Mouse (Mus musculus): ENCODE measurements at regions not wholly inside any gene's neighbourhood (a gene's known extent, or its start where the extent isn't known, plus 50 kb on each side); places are given as distances from the start of the nearest gene placed in this dataset.

DNA sequence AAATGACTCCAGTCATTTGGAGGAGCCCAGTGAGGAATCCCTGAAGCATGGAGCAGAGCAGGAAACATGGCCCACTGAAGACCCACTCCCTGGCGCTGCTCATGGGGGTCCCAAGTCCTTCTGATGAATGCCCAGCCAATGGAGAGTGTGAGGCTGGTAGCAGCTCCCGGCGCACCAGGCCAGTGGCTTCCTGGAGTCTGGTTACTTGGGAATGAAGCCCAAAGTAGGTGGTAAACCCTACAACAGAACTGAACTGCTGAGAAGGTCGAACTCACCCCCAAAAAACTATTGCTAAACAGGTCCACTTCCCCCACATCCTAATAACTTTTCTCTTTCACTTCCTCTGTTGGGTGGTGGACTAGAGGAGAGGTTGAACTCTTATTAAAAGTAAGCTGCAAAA, 183.3 kb upstream of the Pde3a start:
- no peak overlapping the region for H3K4me3 ChIP-seq (ENCODE audit: low read depth, low read length)
- H3K36me3 ChIP-seq (ENCODE audit: control insufficient read depth, insufficient read depth, low read length) = no peaks in the 10 kb centered on the region
- no peaks in the 10 kb centered on the region for H3K4me1 ChIP-seq (replicated peaks; ENCODE audit: control insufficient read depth, insufficient read depth)
- DNase-seq (ENCODE audit: low spot score) (no peak), ATAC-seq (ENCODE audit: low FRiP score, low TSS enrichment) (no peak)
- WGBS = 81% methylated on average over 4 of the region's 4 CpGs
- H3K9ac ChIP-seq (ENCODE audit: low read length) = no peak overlapping the region
- no peaks in the 10 kb centered on the region for H3K9me3 ChIP-seq (ENCODE audit: control insufficient read depth, low read length)
- H3K27me3 ChIP-seq (ENCODE audit: control insufficient read depth, insufficient read depth, low read length) = no peaks in the 10 kb centered on the region
- H3K27ac ChIP-seq (replicated peaks) = no peak overlapping the region
- H3K4me2 ChIP-seq (replicated peaks; ENCODE audit: low read depth) = no peak overlapping the region
- TF ChIP-seq CTCF (IDR thresholded peaks at IDR 0.05; ENCODE audit: low read depth) = no peak
- TF ChIP-seq EP300 (optimal IDR thresholded peaks at IDR 0.05) = no peak

GRCm38 (mm10) chr6:141068861-141069467, 180.1 kb upstream of the Pde3a start:
- no peak for ATAC-seq (ENCODE audit: low FRiP score, low TSS enrichment)
- Histone ChIP-seq H3K9me3 (ENCODE audit: control insufficient read depth, low read length) (no peaks in the 10 kb centered on the region), H3K9ac (ENCODE audit: low read length) (no peak overlapping the region), H3K4me3 (ENCODE audit: low read depth, low read length) (no peak overlapping the region), H3K36me3 (ENCODE audit: control insufficient read depth, insufficient read depth, low read length) (no peaks in the 10 kb centered on the region), H3K4me1 (replicated peaks; ENCODE audit: control insufficient read depth, insufficient read depth) (no peaks in the 10 kb centered on the region), H3K27me3 (ENCODE audit: control insufficient read depth, insufficient read depth, low read length) (no peaks in the 10 kb centered on the region), H3K27ac (replicated peaks) (no peak overlapping the region), H3K4me2 (replicated peaks; ENCODE audit: low read depth) (no peak overlapping the region)
- 84% methylated on average over 6 of the region's 6 CpGs for WGBS
- DNase-seq (ENCODE audit: low spot score) = no peak
- TF ChIP-seq EP300 (optimal IDR thresholded peaks at IDR 0.05) (no peak), CTCF (IDR thresholded peaks at IDR 0.05; ENCODE audit: low read depth) (no peak)

GRCm38 (mm10) chr6:141069896-141070295, 179.2 kb upstream of the Pde3a start:
- TF ChIP-seq CTCF (IDR thresholded peaks at IDR 0.05; ENCODE audit: low read depth) = no peak
- TF ChIP-seq EP300 (optimal IDR thresholded peaks at IDR 0.05) = no peak
- DNase-seq (ENCODE audit: low spot score) (no peak), ATAC-seq (ENCODE audit: low FRiP score, low TSS enrichment) (no peak)
- WGBS = 86% methylated on average over 6 of the region's 6 CpGs
- H3K36me3 ChIP-seq (ENCODE audit: control insufficient read depth, insufficient read depth, low read length) = no peaks in the 10 kb centered on the region
- H3K4me1 ChIP-seq (replicated peaks; ENCODE audit: control insufficient read depth, insufficient read depth) = no peaks in the 10 kb centered on the region
- no peaks in the 10 kb centered on the region for H3K9me3 ChIP-seq (ENCODE audit: control insufficient read depth, low read length)
- H3K4me2 ChIP-seq (replicated peaks; ENCODE audit: low read depth) = no peak overlapping the region
- H3K27me3 ChIP-seq (ENCODE audit: control insufficient read depth, insufficient read depth, low read length) = no peaks in the 10 kb centered on the region
- H3K27ac ChIP-seq (replicated peaks) = no peak overlapping the region
- no peak overlapping the region for H3K4me3 ChIP-seq (ENCODE audit: low read depth, low read length)
- H3K9ac ChIP-seq (ENCODE audit: low read length) = no peak overlapping the region

- DNase-seq (ENCODE audit: low spot score) (no peak), ATAC-seq (ENCODE audit: low FRiP score, low TSS enrichment) (no peak)
- TF ChIP-seq EP300 (optimal IDR thresholded peaks at IDR 0.05) (no peak), CTCF (IDR thresholded peaks at IDR 0.05; ENCODE audit: low read depth) (no peak)
- H3K4me2 ChIP-seq (replicated peaks; ENCODE audit: low read depth) = no peak overlapping the region
- H3K27me3 ChIP-seq (ENCODE audit: control insufficient read depth, insufficient read depth, low read length) = no peaks in the 10 kb centered on the region
- no peaks in the 10 kb centered on the region for H3K36me3 ChIP-seq (ENCODE audit: control insufficient read depth, insufficient read depth, low read length)
- H3K4me3 ChIP-seq (ENCODE audit: low read depth, low read length) = no peak overlapping the region
- H3K4me1 ChIP-seq (replicated peaks; ENCODE audit: control insufficient read depth, insufficient read depth) = no peaks in the 10 kb centered on the region
- 80% methylated on average over 2 of the region's 2 CpGs for WGBS
- no peak overlapping the region for H3K9ac ChIP-seq (ENCODE audit: low read length)
- H3K27ac ChIP-seq (replicated peaks) = no peak overlapping the region
- no peaks in the 10 kb centered on the region for H3K9me3 ChIP-seq (ENCODE audit: control insufficient read depth, low read length)
These were observed 177.6 kb upstream of the Pde3a start for GRCm38 (mm10) chr6:141071507-141071906.

- TF ChIP-seq EP300 (optimal IDR thresholded peaks at IDR 0.05) (no peak), CTCF (IDR thresholded peaks at IDR 0.05; ENCODE audit: low read depth) (no peak)
- Histone ChIP-seq H3K9ac (ENCODE audit: low read length) (no peak overlapping the region), H3K36me3 (ENCODE audit: control insufficient read depth, insufficient read depth, low read length) (no peaks in the 10 kb centered on the region), H3K4me2 (replicated peaks; ENCODE audit: low read depth) (no peak overlapping the region), H3K9me3 (ENCODE audit: control insufficient read depth, low read length) (no peaks in the 10 kb centered on the region), H3K27ac (replicated peaks) (no peak overlapping the region), H3K27me3 (ENCODE audit: control insufficient read depth, insufficient read depth, low read length) (no peaks in the 10 kb centered on the region), H3K4me1 (replicated peaks; ENCODE audit: control insufficient read depth, insufficient read depth) (no peaks in the 10 kb centered on the region), H3K4me3 (ENCODE audit: low read depth, low read length) (no peak overlapping the region)
- 26% methylated on average over 9 of the region's 9 CpGs for WGBS
- no peak for DNase-seq (ENCODE audit: low spot score)
- ATAC-seq (ENCODE audit: low FRiP score, low TSS enrichment) = peak; percentile 24; the same call in 1 of the 2 replicates
These were observed 157.8 kb upstream of the Pde3a start for GRCm38 (mm10) chr6:141091076-141091780.

GRCm38 (mm10) chr6:141091781-141092140, 157.3 kb upstream of the Pde3a start:
- no peaks in the 10 kb centered on the region for H3K9me3 ChIP-seq (ENCODE audit: control insufficient read depth, low read length)
- no peak for DNase-seq (ENCODE audit: low spot score)
- no peaks in the 10 kb centered on the region for H3K27me3 ChIP-seq (ENCODE audit: control insufficient read depth, insufficient read depth, low read length)
- peak; percentile 51; the same call in 1 of the 2 replicates for ATAC-seq (ENCODE audit: low FRiP score, low TSS enrichment)
- no peak overlapping the region for H3K9ac ChIP-seq (ENCODE audit: low read length)
- no peak overlapping the region for H3K27ac ChIP-seq (replicated peaks)
- H3K4me3 ChIP-seq (ENCODE audit: low read depth, low read length) = no peak overlapping the region
- no peak for TF ChIP-seq EP300 (optimal IDR thresholded peaks at IDR 0.05)
- no peak for TF ChIP-seq CTCF (IDR thresholded peaks at IDR 0.05; ENCODE audit: low read depth)
- WGBS = 50% methylated on average over 6 of the region's 6 CpGs
- H3K36me3 ChIP-seq (ENCODE audit: control insufficient read depth, insufficient read depth, low read length) = no peaks in the 10 kb centered on the region
- H3K4me1 ChIP-seq (replicated peaks; ENCODE audit: control insufficient read depth, insufficient read depth) = no peaks in the 10 kb centered on the region
- no peak overlapping the region for H3K4me2 ChIP-seq (replicated peaks; ENCODE audit: low read depth)

All from stomach, postnatal 0 days (tissue).